Mouse (Mus musculus): ENCODE data around the gene Cep63.

Cep63 gene

GRCm38 (mm10) chr9:102577480-102577879 is 48.9 kb downstream of the Cep63 start:
- DNase-seq (ENCODE audit: extremely low read depth, low read depth, low spot score): no peak

DNA sequence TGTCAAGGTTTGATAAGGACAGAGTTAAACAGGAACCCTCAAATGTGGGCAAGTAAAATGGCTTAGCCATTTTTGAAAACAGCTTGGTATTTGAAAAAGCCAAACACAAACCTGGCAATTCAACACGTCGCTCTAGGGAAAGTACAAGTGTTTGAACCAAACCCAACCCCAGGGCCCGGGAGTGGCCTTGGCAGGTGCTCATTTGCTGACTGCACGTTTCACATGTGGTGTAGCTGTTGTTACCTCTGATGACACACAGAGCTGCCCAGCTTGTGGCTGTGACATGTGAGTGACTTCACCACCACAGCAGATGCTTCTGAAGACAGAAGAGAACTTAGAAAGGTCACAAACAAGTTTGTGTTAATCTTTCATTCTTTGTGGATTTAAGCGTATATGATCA is 53.4 kb downstream of the Cep63 start:
- DNase-seq (ENCODE audit: extremely low read depth, low read depth, low spot score): no peak

DNA sequence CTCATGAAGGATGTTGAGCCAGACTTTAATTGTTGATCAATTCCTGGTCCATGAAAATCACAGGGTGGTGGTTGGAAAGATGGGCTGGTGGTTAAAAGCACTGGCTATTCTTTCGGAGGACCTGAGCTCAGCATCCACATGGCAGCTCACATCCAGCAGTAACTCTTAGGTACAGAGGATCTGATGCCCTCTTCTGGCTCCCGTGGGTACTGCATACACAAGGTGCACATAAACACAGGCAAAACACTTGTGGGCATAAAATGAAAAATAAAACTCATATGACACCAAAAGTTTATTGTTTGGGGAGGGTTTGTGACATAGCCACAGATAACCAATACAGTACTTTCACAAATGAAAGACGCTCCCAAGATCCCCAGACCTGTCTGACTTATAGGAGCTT is 67.9 kb downstream of the Cep63 start:
- no peak for DNase-seq (ENCODE audit: extremely low read depth, low read depth, low spot score)

DNA sequence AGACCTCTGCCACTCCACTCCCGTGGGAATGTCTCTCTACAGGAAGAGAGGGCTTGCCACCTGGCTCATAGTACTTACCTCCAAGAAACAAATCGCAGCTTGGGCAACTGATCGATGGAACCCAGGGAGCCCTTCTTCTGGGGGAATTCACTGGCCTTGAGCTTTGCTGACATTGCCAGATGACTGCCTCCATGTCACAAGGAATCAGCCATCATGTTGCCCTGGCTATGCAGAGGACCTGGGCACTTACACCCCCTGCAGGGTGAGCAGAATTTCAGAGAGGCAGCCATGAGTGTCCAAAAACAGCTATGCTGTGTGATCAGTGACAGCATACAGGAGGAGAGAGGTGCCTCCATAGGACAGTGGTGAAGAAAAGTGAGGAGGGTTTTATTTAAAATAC is 72.6 kb downstream of the Cep63 start:
- DNase-seq (ENCODE audit: extremely low read depth, low read depth, low spot score): no peak

GRCm38 (mm10) chr9:102551771-102552170 is 74.6 kb downstream of the Cep63 start:
- DNase-seq (ENCODE audit: extremely low read depth, low read depth, low spot score): no peak

- DNase-seq (ENCODE audit: extremely low read depth, low read depth, low spot score): no peak
Observed at GRCm38 (mm10) chr9:102549211-102549610, 77.1 kb downstream of the Cep63 start.

- no peak for DNase-seq (ENCODE audit: extremely low read depth, low read depth, low spot score)
Observed at GRCm38 (mm10) chr9:102547028-102547354, 79.3 kb downstream of the Cep63 start.

DNA sequence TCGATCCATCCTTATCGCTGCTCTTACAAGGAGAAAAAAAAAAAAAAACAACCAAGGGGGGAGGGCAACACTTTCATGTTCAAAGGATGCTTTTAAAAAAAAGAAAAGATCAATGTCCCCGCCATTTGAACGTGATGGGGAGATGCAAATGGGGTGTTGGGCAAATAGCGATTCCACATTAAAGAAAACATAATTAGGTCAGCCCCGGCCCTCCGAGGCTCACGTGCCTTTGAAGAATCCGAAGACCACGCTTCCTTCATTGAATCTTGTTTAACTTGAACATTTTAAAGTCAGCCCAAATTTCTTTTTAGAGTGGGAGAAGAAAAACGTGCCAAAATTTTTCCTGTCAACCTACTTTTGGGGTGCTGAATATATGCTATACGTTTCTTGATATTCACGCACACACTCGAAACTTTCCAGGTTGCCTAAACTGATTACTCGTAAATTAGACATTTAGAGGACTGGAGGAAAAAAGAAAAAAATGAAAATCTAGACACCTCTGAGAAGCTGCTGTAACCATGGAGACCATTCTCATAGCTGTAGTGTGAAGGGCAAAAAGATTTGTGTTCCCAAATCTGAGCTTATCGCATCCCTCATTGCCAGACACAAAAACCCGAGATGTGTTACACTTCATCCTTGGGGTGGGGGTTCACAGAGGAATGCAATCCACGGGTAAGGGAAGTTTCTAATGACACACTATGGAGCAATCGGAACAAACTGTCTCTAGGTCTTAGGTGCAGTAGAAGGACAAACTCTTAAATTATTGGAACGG is 79.9 kb downstream of the Cep63 start:
- no peak for DNase-seq (ENCODE audit: extremely low read depth, low read depth, low spot score)

GRCm38 (mm10) chr9:102545406-102546255 is 80.7 kb downstream of the Cep63 start:
- DNase-seq (ENCODE audit: extremely low read depth, low read depth, low spot score): no peak

DNA sequence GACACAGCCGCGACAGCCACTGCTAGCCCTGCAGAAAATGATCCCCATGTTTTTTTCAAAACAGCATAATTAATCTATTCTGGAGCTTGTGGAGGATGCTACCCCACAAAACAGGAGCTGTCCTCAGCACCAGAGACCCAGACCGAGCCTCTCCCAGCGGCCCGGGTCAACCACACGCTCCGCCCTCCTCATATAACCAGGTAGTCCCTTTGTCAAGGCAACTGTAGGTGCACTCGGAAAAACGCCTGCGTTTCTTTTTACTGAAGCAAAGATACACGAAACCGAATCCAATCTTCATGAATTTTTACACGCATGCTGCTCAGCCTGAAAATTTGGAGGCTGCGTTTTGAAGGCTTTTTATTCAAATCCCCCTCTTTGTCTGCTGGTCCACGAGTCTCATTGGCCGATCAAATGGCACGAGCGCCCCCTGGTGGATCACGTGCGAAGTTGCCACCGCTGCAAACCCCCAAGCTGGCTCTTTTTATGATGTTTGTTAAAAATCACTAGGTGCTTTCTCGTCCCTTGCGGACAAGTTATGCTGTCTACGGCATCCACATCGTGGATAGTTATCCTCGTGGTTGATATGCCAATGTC is 81.5 kb downstream of the Cep63 start:
- no peak for DNase-seq (ENCODE audit: extremely low read depth, low read depth, low spot score)

DNA sequence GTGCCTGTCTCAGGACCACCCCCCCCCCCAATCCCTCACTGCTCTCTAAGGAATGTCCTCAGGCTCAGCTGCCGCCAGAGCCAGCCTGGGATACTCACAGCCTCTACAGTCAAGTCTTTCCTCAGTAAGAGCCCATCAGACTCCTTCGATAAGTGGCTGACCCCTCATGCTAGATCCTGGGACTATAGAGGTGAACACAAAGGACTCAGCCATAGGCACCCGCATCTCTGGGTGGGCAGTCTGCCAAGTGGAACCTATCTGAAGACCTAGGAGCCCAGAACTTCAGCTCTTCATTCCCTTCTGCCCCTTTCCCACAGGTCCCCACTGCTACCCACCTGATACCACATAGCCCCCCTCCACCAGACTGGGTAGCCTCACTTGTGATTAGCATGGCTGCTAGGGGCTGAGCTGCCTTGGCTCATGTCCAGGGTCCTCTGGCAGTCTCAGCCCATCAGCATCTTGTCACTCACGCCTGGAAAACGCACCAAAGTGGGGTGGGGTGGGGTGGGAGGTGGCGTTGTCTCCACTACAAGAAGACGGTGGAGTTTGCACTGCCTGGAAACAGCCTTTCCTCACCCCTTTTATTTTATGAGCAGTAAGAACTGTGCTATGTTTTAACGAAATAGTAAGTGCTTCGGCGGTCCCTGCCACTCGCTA is 82.1 kb downstream of the Cep63 start:
- DNase-seq (ENCODE audit: extremely low read depth, low read depth, low spot score): no peak

DNA sequence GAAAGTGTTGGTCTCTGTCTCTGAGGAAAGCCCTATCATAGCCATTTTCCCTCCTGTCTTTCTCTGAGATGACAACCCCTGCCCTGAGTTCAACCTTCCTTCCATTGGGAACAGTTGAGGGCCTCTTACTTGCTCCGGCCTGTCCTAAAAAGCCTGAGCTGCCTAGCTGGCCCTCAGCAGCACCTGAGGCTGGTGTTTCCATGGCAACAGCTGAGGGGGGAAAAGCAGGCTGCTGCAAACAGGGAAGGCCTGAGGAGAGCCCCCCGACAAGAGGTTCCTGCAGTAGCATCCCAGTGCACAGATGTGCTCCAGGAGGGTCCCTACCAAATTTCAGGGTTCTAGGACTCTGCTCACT is 82.6 kb downstream of the Cep63 start:
- DNase-seq (ENCODE audit: extremely low read depth, low read depth, low spot score): no peak

- no peak for DNase-seq (ENCODE audit: extremely low read depth, low read depth, low spot score)
Observed at GRCm38 (mm10) chr9:102542540-102542939, 83.8 kb downstream of the Cep63 start.

DNA sequence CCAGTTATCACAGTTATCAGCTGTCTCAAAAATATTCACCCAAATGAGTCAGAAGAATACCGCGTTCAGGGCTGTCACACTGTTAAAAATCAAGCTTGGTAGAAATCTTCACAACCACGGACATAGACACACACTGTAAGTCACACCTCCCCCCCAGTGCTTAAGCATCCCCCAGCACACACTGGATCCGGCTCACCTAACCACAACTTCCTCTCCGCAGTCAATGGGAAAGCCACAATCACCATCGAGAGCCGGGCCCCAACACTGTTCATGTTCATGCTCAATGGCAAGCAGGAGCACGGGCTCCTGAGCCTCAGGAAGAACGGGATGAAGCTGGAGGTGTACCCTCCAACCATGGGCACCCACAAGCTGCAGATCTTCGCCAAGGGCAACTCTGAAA is 84.7 kb downstream of the Cep63 start:
- no peak for DNase-seq (ENCODE audit: extremely low read depth, low read depth, low spot score)

GRCm38 (mm10) chr9:102539699-102540098 is 86.6 kb downstream of the Cep63 start:
- no peak for DNase-seq (ENCODE audit: extremely low read depth, low read depth, low spot score)

DNA sequence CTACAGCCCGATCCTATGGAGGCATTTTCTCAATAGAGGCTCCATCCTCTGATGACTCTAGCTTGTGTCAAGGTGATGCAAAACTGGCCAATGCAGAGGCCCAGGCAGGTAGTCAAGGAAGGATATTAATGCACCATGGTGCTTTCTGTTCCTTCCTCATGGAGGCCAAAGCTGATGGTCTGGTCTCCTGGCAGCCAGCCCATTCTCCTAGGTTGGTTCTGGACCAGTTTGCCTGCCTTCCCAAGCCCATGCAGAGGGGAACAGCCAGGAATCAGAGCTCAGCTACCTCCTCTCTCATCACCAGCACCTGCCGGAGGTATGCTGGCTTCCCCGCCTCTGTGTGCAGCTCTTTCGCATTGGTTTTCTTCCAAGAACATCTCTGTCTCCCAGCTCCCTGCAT is 89.4 kb downstream of the Cep63 start:
- no peak for DNase-seq (ENCODE audit: extremely low read depth, low read depth, low spot score)
